Mouse (Mus musculus): ENCODE results near the gene Nbea. TPM values are rescaled to one million over a fixed set of nuclear protein-coding genes. Genes with fewer than 3 reads are reported as not detected.
"Not testable (repeated sequence)": the region's sequence is repeated elsewhere in the genome, so short reads cannot be mapped to it uniquely, and the experiment has no call there.

The Nbea gene
- polyA plus RNA-seq, 1 experiment from 2014 or later: 7.4 TPM

DNA sequence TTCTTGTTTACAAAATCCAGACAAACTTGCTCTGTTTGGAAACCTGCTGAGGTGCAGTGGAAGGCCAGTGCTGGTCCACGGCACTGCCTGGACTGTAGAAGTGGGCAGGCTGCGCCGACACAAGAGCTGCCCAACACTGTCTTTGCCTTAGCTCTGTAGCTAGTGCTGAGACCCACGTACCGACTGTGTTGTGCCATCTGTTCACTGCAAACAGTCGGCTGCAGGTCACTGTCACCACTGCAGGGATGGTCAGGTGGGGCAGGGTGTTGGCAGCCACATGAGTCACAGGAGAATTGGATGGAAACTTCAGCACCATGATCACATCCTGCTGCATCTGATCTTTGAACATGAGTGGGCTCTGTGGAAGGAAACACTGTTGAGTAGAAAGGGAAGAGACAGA lies 536.3 kb downstream of the Nbea start:
- Histone ChIP-seq H3K27ac (no peak overlapping the region), H3K9me3 (no peaks in the 10 kb centered on the region), H3K4me1 (0 out of 2 replicates have a peak, but pooled peaks cover 4% of the 10 kb centered on the region), H3K4me3 (no peak overlapping the region), H3K27me3 (ENCODE audit: insufficient read depth, poor library complexity, severe bottlenecking) (no peaks in the 10 kb centered on the region), H3K36me3 (peaks cover 6% of the 10 kb centered on the region; the same call in 1 of the 2 replicates)
- no peak for DNase-seq (ENCODE audit: low spot score)
- WGBS: 79% methylated on average over 6 of the region's 6 CpGs

DNA sequence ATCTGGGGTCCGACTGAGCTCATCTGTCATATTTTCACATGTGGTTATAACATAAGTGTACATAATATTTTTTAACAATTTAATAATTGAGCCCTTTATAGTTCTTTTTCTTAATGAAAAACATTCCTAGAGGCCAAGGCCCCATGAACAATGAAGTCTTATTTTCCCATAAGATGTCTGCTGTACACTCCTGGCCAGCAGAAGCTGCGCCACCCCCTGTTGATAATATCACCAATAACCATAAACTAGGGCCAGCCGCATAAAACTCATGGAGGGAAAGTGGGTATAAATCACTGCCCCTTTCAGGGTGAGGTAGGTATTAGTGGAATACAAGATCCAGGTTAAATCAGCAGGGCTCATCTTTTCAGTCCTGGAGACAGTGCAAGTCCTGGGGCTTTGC lies 537.1 kb downstream of the Nbea start:
- Histone ChIP-seq H3K4me1 (0 out of 2 replicates have a peak, but pooled peaks cover 2% of the 10 kb centered on the region), H3K4me3 (no peak overlapping the region), H3K27ac (no peak overlapping the region), H3K27me3 (ENCODE audit: insufficient read depth, poor library complexity, severe bottlenecking) (no peaks in the 10 kb centered on the region), H3K9me3 (no peaks in the 10 kb centered on the region), H3K36me3 (peaks cover 12% of the 10 kb centered on the region; the same call in 1 of the 2 replicates)
- WGBS: 85% methylated on average over 3 of the region's 3 CpGs
- no peak for DNase-seq (ENCODE audit: low spot score)

DNA sequence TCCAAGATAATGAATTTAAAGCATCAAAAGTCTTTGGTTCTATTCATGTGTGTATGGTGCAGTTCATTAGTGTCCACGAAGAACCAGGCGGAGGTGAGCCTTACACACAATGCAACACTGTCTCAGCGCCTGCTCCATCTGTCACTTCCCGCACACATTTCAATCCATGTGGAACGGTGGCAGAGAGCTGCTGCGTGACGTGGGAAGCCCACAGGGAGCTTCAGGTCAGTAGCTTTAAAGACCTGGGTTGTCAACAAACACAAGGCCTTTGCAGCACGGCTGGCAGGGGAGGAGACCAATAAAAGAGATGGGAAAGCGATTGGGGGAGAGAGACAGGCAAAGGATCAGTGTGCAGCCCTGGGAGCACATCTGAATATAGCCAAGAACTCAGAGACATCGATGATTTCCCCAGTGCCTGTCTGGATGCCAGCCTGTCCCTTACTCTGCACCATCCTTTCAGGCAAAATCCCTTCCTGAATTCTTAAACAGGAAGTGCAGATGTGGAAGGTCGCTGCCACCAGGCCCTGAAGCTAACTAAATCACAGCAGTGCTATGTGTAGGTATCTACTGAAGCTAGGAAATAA lies 539.4 kb downstream of the Nbea start:
- Histone ChIP-seq H3K4me1 (0 out of 2 replicates have a peak, but pooled peaks cover 2% of the 10 kb centered on the region), H3K27me3 (ENCODE audit: insufficient read depth, poor library complexity, severe bottlenecking) (no peaks in the 10 kb centered on the region), H3K36me3 (peaks cover 12% of the 10 kb centered on the region; the same call in 1 of the 2 replicates), H3K4me3 (no peak overlapping the region), H3K27ac (no peak overlapping the region), H3K9me3 (no peaks in the 10 kb centered on the region)
- DNase-seq (ENCODE audit: low spot score): no peak
- WGBS: 82% methylated on average over 11 of the region's 11 CpGs

DNA sequence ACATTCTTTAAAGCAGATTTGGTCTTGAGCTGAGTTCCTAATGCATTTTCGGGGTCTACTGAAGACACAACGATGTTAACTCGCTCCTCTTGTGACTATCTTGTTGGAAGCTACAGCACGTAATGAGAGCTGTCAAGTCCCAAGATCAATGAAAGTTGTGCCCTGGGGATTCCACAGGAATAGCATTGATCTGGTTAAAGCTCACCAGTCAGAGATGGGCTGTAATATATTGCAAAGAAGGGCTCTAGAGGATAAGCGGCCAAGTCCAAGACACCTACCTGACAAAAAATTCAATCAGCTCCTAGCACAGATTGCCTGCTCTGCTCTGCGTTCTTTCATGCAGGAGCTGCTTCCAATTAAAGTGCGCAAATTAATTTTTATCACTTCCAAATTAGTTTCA lies 545.8 kb downstream of the Nbea start:
- peaks cover 11% of the 10 kb centered on the region for H3K4me1 ChIP-seq
- WGBS: 80% methylated on average over 7 of the region's 7 CpGs
- peaks cover 7% of the 10 kb centered on the region; the same call in 1 of the 2 replicates for H3K36me3 ChIP-seq
- no peaks in the 10 kb centered on the region for H3K27me3 ChIP-seq (ENCODE audit: insufficient read depth, poor library complexity, severe bottlenecking)
- H3K9me3 ChIP-seq: no peaks in the 10 kb centered on the region
- no peak overlapping the region for H3K27ac ChIP-seq
- no peak overlapping the region for H3K4me3 ChIP-seq
- no peak for DNase-seq (ENCODE audit: low spot score)

DNA sequence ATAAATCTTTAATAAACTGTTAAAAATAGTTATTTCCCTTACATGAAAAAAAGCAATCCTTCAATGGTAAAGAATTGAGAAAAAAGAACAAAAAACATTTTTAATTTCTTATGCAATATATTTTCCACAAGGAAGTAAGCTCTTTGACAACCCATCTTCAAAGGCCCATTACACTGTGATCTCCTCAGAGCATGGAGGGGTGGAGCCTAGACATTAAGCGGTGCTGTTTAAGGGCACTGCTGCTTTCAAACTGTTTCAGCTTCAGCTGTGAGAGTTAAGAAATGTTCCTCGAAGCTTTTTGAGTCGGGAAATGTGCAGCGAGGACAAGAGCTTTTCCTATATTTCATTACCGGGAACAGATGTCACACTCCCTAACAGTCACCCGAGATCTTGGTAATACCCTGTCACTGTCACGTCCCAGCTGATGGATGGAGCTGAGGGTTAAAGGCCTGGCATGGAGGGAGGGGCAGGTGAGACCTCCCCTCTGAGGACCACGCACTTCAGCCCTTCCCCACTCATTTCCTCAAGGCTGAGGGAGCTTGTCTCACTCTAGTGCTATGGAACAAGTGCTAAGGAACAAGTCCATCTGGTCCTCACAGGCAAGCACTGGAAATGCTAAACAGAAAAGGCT lies 547.8 kb downstream of the Nbea start:
- Histone ChIP-seq H3K36me3 (no peaks in the 10 kb centered on the region), H3K4me1 (peaks cover 11% of the 10 kb centered on the region), H3K27ac (no peak overlapping the region), H3K27me3 (ENCODE audit: insufficient read depth, poor library complexity, severe bottlenecking) (no peaks in the 10 kb centered on the region), H3K9me3 (no peaks in the 10 kb centered on the region), H3K4me3 (no peak overlapping the region)
- WGBS: 59% methylated on average over 8 of the region's 8 CpGs
- no peak for DNase-seq (ENCODE audit: low spot score)

DNA sequence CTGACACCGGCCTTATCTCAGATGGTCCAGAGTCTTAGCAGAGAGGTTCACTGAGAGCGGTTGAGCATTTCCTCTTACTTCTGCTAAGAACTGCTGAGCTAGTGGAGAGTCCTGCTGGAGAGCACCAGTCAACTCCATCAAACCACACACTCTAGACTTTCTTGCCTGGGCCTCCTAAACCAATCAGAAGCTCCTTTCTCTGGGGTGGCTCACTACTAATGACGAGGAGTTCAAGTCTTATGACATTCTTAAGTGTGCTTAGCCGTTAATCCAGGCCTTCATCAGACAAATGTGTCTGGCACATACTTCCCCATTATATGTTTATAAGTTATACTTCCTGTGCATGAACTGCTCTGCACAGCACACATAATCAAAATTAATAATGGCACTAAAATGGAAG lies 556.4 kb downstream of the Nbea start:
- no peaks in the 10 kb centered on the region for H3K27me3 ChIP-seq (ENCODE audit: insufficient read depth, poor library complexity, severe bottlenecking)
- no peak overlapping the region for H3K27ac ChIP-seq
- H3K4me1 ChIP-seq: no peaks in the 10 kb centered on the region
- H3K9me3 ChIP-seq: no peaks in the 10 kb centered on the region
- no peak for DNase-seq (ENCODE audit: low spot score)
- 66% methylated on average over 4 of the region's 4 CpGs for WGBS
- no peak overlapping the region for H3K4me3 ChIP-seq
- peaks cover 14% of the 10 kb centered on the region; the same call in 1 of the 2 replicates for H3K36me3 ChIP-seq

DNA sequence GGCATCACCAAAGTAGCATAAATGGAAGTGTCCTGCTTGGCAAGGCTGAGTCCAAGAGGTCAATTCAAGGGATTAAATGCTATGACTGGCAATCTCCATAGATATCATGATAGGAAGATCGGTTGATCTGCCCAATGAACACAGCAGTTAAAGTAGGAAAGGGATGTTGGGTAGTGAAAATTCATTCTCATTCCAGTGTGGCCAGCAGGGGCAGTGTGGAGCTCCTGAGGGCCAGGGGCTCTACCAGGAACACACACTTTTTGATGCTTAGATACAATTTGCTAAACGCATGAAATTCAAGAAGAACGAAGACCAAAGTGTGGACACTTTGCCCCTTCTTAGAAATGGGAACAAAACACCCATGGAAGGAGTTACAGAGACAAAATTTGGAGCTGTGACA lies 561.5 kb downstream of the Nbea start:
- not testable (repeated sequence) for H3K4me1 ChIP-seq; H3K27me3 ChIP-seq (ENCODE audit: insufficient read depth, poor library complexity, severe bottlenecking); DNase-seq (ENCODE audit: low spot score); H3K27ac ChIP-seq; H3K36me3 ChIP-seq; H3K9me3 ChIP-seq; H3K4me3 ChIP-seq
- 83% methylated on average over 3 of the region's 3 CpGs for WGBS

DNA sequence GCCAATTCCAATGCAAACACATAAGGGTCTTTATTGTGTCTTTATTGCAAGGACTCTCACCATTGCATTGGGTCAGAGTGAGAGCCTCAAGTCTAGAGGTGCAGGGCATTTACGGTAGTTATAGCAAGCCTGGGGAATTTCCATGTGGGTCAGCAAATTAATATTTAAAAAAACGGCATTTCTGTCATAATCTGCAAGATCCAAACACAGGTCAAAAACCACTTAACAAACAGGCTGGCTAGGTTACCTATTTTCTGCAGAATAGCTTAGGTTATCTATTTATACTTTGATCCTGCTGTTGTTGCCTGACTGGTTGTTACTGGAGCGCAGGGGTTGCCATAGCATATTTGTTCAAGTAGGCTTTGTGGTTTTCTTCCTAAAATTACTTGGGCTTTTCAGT lies 565.1 kb downstream of the Nbea start:
- no peak for DNase-seq (ENCODE audit: low spot score)
- no peak overlapping the region for H3K27ac ChIP-seq
- H3K4me3 ChIP-seq: no peak overlapping the region
- H3K9me3 ChIP-seq: no peaks in the 10 kb centered on the region
- H3K4me1 ChIP-seq: no peaks in the 10 kb centered on the region
- 89% methylated on average over 3 of the region's 3 CpGs for WGBS
- no peaks in the 10 kb centered on the region for H3K27me3 ChIP-seq (ENCODE audit: insufficient read depth, poor library complexity, severe bottlenecking)
- H3K36me3 ChIP-seq: no peaks in the 10 kb centered on the region

DNA sequence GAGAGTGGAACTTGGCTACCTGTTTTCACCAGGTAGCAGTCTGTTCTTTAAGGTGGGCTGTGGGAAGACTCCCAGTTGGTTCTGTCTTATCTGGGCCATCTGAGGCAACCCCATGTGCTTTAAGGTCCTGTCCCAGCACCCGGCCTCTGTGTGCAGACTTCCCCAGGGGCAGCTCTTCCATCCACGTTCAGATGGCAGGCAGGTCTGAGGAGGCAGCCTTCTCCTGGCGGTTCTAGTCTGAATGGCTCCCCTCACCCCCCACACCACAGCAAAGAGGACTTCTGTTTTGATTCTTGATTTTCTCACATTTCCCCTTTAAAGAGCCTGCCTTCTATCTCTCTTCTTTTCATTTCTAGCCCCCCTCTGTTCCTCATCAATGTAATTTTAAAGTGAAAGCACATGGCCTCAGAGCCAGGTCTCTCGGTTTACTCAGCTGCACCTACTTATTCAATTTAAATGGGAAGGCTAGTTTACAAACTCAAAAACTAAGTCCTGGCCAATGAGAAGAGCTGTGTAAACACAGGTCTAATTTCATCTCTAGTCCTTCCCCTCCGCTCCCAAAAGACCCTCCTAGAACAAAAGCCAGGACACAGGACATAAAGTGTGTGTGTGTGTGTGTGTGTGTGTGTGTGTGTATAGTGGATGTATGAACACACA lies 570.9 kb downstream of the Nbea start:
- 53% methylated on average over 5 of the region's 5 CpGs for WGBS
- H3K4me3 ChIP-seq: no peak overlapping the region
- H3K9me3 ChIP-seq: no peaks in the 10 kb centered on the region
- no peaks in the 10 kb centered on the region; the same call in 1 of the 2 replicates for H3K4me1 ChIP-seq
- H3K27me3 ChIP-seq (ENCODE audit: insufficient read depth, poor library complexity, severe bottlenecking): no peaks in the 10 kb centered on the region
- H3K27ac ChIP-seq: no peak overlapping the region
- no peak for DNase-seq (ENCODE audit: low spot score)
- H3K36me3 ChIP-seq: no peaks in the 10 kb centered on the region

DNA sequence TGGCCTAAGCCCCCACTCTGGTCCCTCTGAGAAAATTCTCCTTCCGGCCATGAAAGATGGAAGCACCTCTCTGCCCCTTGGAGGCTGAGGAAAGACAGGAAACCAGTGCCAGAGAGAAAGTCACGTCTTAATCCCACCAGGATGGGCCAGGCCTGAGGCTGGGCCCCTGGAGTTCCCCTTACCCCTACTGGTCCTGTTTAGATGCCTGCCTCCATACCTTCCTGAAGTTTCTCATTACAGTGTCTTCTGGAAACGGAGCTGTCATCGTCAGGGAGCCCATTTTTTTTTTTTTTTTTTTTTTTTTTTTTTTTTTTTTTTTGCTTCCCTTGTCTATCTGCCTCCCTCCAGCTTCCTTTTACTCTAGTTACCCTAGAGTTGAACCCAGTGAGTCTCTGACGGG lies 571.5 kb downstream of the Nbea start:
- Histone ChIP-seq H3K4me1 (no peaks in the 10 kb centered on the region; the same call in 1 of the 2 replicates), H3K4me3 (no peak overlapping the region), H3K27ac (no peak overlapping the region), H3K9me3 (no peaks in the 10 kb centered on the region), H3K36me3 (no peaks in the 10 kb centered on the region), H3K27me3 (ENCODE audit: insufficient read depth, poor library complexity, severe bottlenecking) (no peaks in the 10 kb centered on the region)
- DNase-seq (ENCODE audit: low spot score): no peak
- WGBS: 56% methylated on average over 5 of the region's 5 CpGs

DNA sequence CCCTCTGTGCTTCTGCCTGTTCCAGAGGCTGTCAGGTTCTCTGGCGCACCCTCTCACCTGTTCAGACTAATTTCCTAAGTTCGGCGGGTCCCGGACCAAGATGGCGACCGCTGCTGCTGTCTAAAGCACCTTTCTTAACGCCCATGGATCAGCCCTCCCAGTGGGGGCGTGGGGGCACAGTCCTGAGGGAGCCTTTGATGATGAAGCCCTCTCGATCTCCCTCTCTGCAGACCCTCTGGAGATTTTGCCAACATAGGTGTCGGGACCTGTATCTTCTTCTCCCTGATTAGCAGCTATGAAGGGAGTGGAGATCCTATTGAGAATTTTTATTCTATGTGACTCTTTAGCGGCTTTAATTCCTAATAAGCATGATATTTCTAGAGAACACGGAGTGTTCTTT lies 573.3 kb downstream of the Nbea start:
- no peaks in the 10 kb centered on the region for H3K9me3 ChIP-seq
- no peaks in the 10 kb centered on the region; the same call in 1 of the 2 replicates for H3K4me1 ChIP-seq
- H3K4me3 ChIP-seq: no peak overlapping the region
- H3K27ac ChIP-seq: no peak overlapping the region
- H3K27me3 ChIP-seq (ENCODE audit: insufficient read depth, poor library complexity, severe bottlenecking): no peaks in the 10 kb centered on the region
- 85% methylated on average over 12 of the region's 12 CpGs for WGBS
- no peaks in the 10 kb centered on the region for H3K36me3 ChIP-seq
- no peak for DNase-seq (ENCODE audit: low spot score)

DNA sequence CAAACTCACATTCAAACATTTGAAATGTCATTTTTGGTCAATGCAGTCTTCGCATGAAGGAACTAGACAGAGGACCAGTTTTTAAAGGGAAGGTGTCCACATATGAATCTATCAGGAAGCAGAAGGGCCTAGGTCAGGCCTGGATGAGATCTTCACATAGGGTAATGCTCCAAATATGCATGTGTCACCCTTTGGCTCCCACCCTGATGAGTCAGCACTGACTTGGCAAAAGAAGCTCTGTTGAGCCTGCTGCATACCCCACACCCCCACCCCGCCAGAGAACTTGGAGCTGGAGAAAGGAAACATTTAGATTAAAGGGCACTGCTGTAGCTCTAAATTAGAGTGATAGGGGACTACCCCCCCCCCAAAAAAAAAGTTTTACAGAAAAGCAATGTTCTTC lies 583.2 kb downstream of the Nbea start:
- WGBS: 71% methylated on average over 2 of the region's 2 CpGs
- Histone ChIP-seq H3K27me3 (ENCODE audit: insufficient read depth, poor library complexity, severe bottlenecking) (no peaks in the 10 kb centered on the region), H3K4me3 (no peak overlapping the region), H3K36me3 (no peaks in the 10 kb centered on the region), H3K4me1 (no peaks in the 10 kb centered on the region), H3K9me3 (no peaks in the 10 kb centered on the region), H3K27ac (no peak overlapping the region)
- DNase-seq (ENCODE audit: low spot score): no peak

DNA sequence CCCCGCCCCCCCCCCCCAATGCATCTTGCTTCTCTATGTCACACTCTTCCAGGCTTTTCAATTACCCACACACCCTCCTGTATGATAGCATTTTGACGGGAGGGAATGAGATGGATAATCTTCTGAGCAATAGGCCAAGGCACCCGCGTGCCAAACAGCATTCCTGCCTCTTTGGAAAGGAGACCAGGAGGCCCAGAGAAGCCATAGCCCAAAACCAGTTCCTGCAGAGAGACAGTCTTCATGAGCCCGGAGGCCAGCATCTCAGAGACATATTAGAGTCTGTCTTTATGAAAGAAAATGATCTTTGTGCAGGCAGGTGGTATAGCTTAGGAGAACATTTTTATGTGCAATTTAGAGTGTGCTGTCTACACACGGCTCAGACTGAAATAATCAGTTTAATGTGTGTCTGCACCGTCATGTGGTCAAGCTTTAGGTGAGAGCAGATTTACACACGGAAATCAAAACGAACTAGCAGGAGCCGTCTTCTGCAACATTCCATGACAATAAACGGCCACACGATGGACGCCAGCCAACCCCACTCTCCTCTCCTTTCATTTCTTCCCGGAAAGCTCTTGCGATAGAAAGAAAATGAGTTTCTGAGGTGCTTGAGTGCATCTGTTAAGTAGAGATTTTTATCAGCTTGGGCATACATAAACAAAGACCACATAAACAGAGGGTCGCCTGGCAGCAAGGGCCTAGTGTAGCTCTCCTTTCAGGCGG lies 584.0 kb downstream of the Nbea start:
- Histone ChIP-seq H3K4me3 (no peak overlapping the region), H3K4me1 (no peaks in the 10 kb centered on the region), H3K9me3 (no peaks in the 10 kb centered on the region), H3K36me3 (no peaks in the 10 kb centered on the region), H3K27ac (no peak overlapping the region), H3K27me3 (ENCODE audit: insufficient read depth, poor library complexity, severe bottlenecking) (no peaks in the 10 kb centered on the region)
- no peak for DNase-seq (ENCODE audit: low spot score)
- 75% methylated on average over 17 of the region's 17 CpGs for WGBS
